Mouse (Mus musculus) hindbrain, embryonic 16.5 days (tissue): Measurements from ENCODE around the gene M1ap. TPM values are rescaled to one million over a fixed set of nuclear protein-coding genes. Genes with fewer than 3 reads are reported as not detected.

Experiments used
- ATAC-seq: fragments of 200-750 bp; cut with Nextera tagmentation; 2 replicates; pipeline ENCODE4 v1.8.0; 2017; ENCODE audit warnings: moderate TSS enrichment, moderate library complexity
- H3K27ac ChIP-seq: fragments of 300-500 bp; sonication (generic); 2 replicates; pipeline ENCODE4 v1.5.1; 2014; ENCODE audit warnings: low read depth, mild to moderate bottlenecking, control low read depth, low read length, moderate library complexity
- H3K27me3 ChIP-seq: fragments of 300-500 bp; sonication (generic); replicated peaks from 2 replicates; pipeline ENCODE4 v1.6.1; 2014; ENCODE audit warnings: low read length; ENCODE audit not compliant: control insufficient read depth, insufficient read depth
- H3K36me3 ChIP-seq: fragments of 300-500 bp; sonication (generic); 2 replicates; pipeline ENCODE4 v1.6.1; 2014; ENCODE audit warnings: mild to moderate bottlenecking, low read length, moderate library complexity, mixed read lengths; ENCODE audit not compliant: control insufficient read depth, insufficient read depth
- H3K4me1 ChIP-seq: fragments of 300-500 bp; sonication (generic); 2 replicates; pipeline ENCODE4 v1.6.1; 2014; ENCODE audit warnings: low read depth, low read length; ENCODE audit not compliant: control insufficient read depth, insufficient read depth
- H3K4me2 ChIP-seq: fragments of 300-500 bp; sonication (generic); 2 replicates; pipeline ENCODE4 v1.6.1; 2014; ENCODE audit warnings: mild to moderate bottlenecking, low read length, control low read depth, moderate library complexity
- H3K4me3 ChIP-seq: fragments of 300-500 bp; sonication (generic); 2 replicates; pipeline ENCODE4 v1.5.1; 2014; ENCODE audit warnings: mild to moderate bottlenecking, low read length, control low read depth, moderate library complexity
- H3K9ac ChIP-seq: fragments of 300-500 bp; sonication (generic); 2 replicates; pipeline ENCODE4 v1.6.1; 2014; ENCODE audit warnings: low read depth, mild to moderate bottlenecking, control low read depth, low read length, moderate library complexity
- H3K9me3 ChIP-seq: fragments of 300-500 bp; sonication (generic); 2 replicates; pipeline ENCODE4 v1.6.1; 2014; ENCODE audit warnings: mild to moderate bottlenecking, low read length, moderate library complexity; ENCODE audit not compliant: control insufficient read depth
- WGBS: fragments of 180-500 bp; shearing (Covaris S2); extraction: QIAGEN DNeasy Blood & Tissue Kit; methylation state at CpG from one replicate; pipeline ENCODE4 v1.1.7; 2014; 5-methylcytosine and 5-hydroxymethylcytosine counted together
- polyA plus RNA-seq: library from polyadenylated mRNA; unstranded; fragments of >200 nt; fragmentation: Nextera tagmentation; extraction: Ambion mirVana; gene quantifications from 2 replicates; pipeline ENCODE4 v1.2.1, GENCODE M21; 2015

M1ap gene
- polyA plus RNA-seq, 1 experiment from 2014 or later = not detected

- H3K36me3 ChIP-seq = no peaks in the 10 kb centered on the region
- H3K4me3 ChIP-seq = peak overlapping the region; percentile 46
- peaks cover 17% of the 10 kb centered on the region for H3K27me3 ChIP-seq
- no peaks in the 10 kb centered on the region for H3K9me3 ChIP-seq
- under 1% methylated on average over 31 of the region's 31 CpGs for WGBS
- peak overlapping the region; percentile 55 for H3K9ac ChIP-seq
- peak; percentile 19 for ATAC-seq
- no peak overlapping the region for H3K27ac ChIP-seq
- peak overlapping the region; percentile 78 for H3K4me2 ChIP-seq
- H3K4me1 ChIP-seq = peaks cover 16% of the 10 kb centered on the region
These were observed 86.1 kb downstream of the M1ap start for GRCm38 (mm10) chr6:83032769-83033191.

GRCm38 (mm10) chr6:83033249-83034185 is 86.8 kb downstream of the M1ap start, which contains the start of the genes Dok1 and Loxl3:
TSS of gene Dok1 (minus strand) at chr6:83033471.
TSS of gene Loxl3 (plus strand) at chr6:83034173.
- Histone ChIP-seq H3K9ac (peak within 1 kb of the TSS; percentile 55), H3K27ac (peak within 1 kb of the TSS; percentile 66), H3K4me3 (peak within 1 kb of the TSS; percentile 46), H3K9me3 (no peaks in the 10 kb centered on the region), H3K36me3 (no peaks in the 10 kb centered on the region), H3K4me1 (peaks cover 22% of the 10 kb centered on the region), H3K27me3 (peaks cover 17% of the 10 kb centered on the region), H3K4me2 (peak within 1 kb of the TSS; percentile 78)
- ATAC-seq = peak; percentile 67
- under 1% methylated on average over 45 of the region's 51 CpGs for WGBS

DNA sequence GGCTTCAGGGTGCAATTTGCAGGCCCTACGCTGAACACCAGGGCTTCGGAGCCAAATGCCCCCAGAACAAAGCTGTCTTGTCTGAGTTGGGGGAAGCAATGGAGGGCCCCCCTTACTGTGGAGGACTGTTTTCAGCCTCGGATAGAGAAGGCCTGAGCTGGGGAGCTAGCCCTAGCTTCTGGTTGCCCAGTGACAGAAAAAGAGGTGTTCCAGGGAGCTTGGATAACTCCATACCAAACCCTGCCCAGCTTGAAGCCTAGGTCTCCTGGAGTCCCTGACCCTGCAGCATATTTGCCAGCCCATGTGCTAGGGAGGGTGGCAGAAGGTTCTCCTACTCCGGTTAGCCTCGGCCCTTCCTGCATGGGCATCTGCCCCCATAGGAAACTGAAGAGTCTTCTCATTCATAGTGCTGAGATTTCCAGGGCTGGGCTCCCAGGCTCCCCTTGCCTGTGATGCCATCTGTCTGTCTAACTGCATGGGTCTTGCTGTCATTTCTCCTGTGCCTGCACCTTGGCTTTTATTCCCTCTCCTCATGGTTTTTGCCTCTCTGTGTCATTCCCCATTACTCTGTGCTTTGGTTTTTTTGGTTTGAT is 87.9 kb downstream of the M1ap start:
- no peak overlapping the region for H3K27ac ChIP-seq
- H3K27me3 ChIP-seq = peaks cover 17% of the 10 kb centered on the region

DNA sequence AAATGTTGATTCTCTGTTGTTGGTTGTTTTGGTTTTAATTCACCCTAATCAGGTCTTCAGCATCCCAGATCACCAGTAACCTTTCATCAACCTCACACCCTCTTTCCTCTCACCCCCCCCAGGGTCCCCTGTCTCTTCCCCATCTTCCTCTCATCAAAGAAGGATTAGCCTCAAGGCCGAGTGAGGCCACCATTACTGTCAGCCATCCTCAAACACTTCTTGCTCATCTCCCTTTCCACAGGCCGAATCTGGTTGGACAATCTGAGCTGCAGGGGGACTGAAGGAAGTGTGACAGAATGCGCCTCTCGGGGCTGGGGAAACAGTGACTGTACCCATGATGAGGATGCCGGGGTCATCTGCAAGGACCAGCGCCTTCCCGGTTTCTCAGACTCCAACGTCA is 90.5 kb downstream of the M1ap start:
- Histone ChIP-seq H3K9me3 (no peaks in the 10 kb centered on the region), H3K27ac (no peak overlapping the region), H3K4me3 (no peak overlapping the region), H3K36me3 (no peaks in the 10 kb centered on the region), H3K4me2 (no peak overlapping the region), H3K9ac (no peak overlapping the region), H3K4me1 (peaks cover 25% of the 10 kb centered on the region), H3K27me3 (peaks cover 3% of the 10 kb centered on the region)
- 79% methylated on average over 8 of the region's 8 CpGs for WGBS
- ATAC-seq = no peak

More for the DNA sequence above, 87.9 kb downstream of the M1ap start:
- H3K9me3 ChIP-seq = no peaks in the 10 kb centered on the region
- no peak for ATAC-seq
- peak overlapping the region; percentile 78 for H3K4me2 ChIP-seq
- peak overlapping the region; percentile 46 for H3K4me3 ChIP-seq
- 32% methylated on average over 5 of the region's 5 CpGs for WGBS
- H3K4me1 ChIP-seq = peaks cover 25% of the 10 kb centered on the region
- no peaks in the 10 kb centered on the region for H3K36me3 ChIP-seq
- 0 out of 2 replicates have a peak overlapping the region, but pooled peaks have one; percentile 1 for H3K9ac ChIP-seq

DNA sequence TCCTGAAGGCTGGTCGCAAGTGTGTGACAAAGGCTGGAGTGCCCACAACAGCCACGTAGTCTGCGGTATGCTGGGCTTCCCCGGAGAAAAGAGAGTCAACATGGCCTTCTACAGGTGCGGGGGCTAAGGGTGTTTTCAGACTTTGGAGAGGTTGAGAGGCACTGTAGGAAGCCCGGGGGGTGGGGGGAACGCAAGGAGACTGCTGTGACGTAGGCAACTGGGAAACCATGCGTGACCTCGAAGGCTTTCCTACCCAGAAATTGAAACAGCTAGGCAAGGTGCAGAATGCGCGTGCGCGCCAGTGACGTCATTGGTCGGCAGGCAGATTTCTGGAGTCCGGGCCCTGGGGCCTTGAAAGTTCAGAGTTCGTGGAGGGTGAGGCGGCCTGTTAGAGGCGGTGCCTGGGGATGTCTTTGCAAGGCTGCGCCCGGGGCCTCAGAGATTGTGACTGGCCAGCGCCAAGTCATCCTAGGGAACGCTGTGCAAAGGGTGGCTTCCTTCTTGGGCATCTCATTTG is 91.9 kb downstream of the M1ap start:
- Histone ChIP-seq H3K9ac (peak overlapping the region; percentile 57), H3K4me2 (peak overlapping the region; percentile 87), H3K4me3 (peak overlapping the region; percentile 36), H3K4me1 (peaks cover 12% of the 10 kb centered on the region), H3K36me3 (no peaks in the 10 kb centered on the region), H3K9me3 (no peaks in the 10 kb centered on the region), H3K27ac (no peak overlapping the region), H3K27me3 (peaks cover 2% of the 10 kb centered on the region; the same call in 1 of the 2 replicates)
- whole genome bisulfite sequencing = 8% methylated on average over 24 of the region's 24 CpGs
- peak; percentile 46 for ATAC-seq

DNA sequence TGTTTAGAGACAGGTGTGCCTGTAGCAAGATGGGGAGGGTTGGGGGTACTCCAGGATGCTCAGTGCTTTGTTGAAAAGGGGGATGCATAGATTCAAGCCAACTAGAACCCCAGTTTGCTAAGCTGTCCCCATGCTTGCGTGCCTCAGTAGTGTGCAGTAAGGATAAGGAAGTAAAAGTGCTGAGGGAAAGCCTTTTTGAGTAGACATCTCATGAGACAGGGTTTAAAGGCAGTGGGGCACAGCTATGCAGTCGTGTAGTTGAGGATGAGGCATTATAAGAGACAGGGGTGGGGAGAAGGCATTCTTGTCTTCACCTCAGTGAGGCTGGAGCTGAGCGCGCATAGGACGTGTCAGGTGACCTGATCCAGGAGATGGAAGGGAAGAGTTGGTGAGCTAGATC is 93.9 kb downstream of the M1ap start:
- Histone ChIP-seq H3K4me1 (peaks cover 9% of the 10 kb centered on the region; the same call in 1 of the 2 replicates), H3K9ac (no peak overlapping the region), H3K36me3 (no peaks in the 10 kb centered on the region), H3K4me2 (no peak overlapping the region), H3K27ac (no peak overlapping the region), H3K9me3 (no peaks in the 10 kb centered on the region), H3K27me3 (no peaks in the 10 kb centered on the region), H3K4me3 (no peak overlapping the region)
- 76% methylated on average over 5 of the region's 5 CpGs for WGBS
- no peak for ATAC-seq

DNA sequence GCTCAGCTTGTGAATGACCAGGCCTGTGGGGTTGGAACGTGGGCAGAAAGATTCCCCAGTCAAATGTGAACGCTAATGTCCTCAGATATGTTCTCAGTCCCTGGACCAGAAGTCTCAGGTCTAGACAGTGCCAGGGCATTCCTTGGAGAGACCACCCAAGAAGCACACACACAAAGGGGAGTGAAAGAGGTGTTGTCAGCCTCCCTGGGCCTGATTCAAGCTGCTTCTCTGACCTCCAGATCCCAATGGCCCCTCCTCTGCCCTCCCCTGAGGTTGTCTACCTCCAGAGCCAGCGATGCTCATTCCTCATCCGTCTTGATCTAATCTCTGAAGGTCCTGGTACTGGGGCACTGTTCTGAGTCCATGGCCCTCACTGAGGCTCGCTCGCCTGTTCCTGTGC is 96.9 kb downstream of the M1ap start:
- WGBS = 67% methylated on average over 6 of the region's 6 CpGs
- H3K27ac ChIP-seq = no peak overlapping the region

DNA sequence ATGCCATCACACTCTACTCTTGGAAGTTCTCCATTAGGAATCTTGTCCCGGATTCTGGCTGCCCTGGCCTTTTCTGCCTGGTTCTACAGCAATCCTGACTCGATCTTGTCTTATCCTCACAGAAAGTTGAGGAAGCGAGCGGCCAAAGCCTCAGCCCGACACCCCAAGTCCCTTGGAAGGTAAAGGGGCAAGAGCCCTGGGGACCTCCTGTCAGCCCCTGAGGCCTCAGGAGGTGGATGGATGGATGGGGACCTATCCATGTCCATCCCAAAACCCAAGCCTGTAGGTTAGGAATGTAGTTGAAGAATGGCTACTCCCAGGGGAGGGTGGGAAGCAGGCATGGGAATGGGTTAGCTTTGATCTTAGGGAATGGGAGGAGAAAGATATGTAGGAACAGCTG is 97.3 kb downstream of the M1ap start:
- Histone ChIP-seq H3K4me3 (no peak overlapping the region), H3K4me2 (no peak overlapping the region), H3K27me3 (no peaks in the 10 kb centered on the region), H3K4me1 (no peaks in the 10 kb centered on the region), H3K9me3 (no peaks in the 10 kb centered on the region), H3K36me3 (no peaks in the 10 kb centered on the region), H3K9ac (no peak overlapping the region), H3K27ac (no peak overlapping the region)
- 86% methylated on average over 5 of the region's 5 CpGs for WGBS
- no peak for ATAC-seq

More for the DNA sequence above, 96.9 kb downstream of the M1ap start:
- Histone ChIP-seq H3K4me2 (no peak overlapping the region), H3K4me1 (peaks cover 3% of the 10 kb centered on the region; the same call in 1 of the 2 replicates), H3K9me3 (no peaks in the 10 kb centered on the region), H3K36me3 (no peaks in the 10 kb centered on the region), H3K9ac (no peak overlapping the region), H3K27me3 (no peaks in the 10 kb centered on the region), H3K4me3 (no peak overlapping the region)
- ATAC-seq = no peak

- Histone ChIP-seq H3K4me3 (no peak overlapping the region), H3K27me3 (no peaks in the 10 kb centered on the region), H3K9ac (no peak overlapping the region), H3K36me3 (no peaks in the 10 kb centered on the region), H3K4me2 (no peak overlapping the region), H3K27ac (no peak overlapping the region), H3K9me3 (no peaks in the 10 kb centered on the region), H3K4me1 (no peaks in the 10 kb centered on the region)
- no peak for ATAC-seq
- WGBS = 76% methylated on average over 9 of the region's 9 CpGs
These were observed 98.0 kb downstream of the M1ap start for GRCm38 (mm10) chr6:83044742-83045141.
